Mouse (Mus musculus) CH12.LX (cell line): Measurements from ENCODE around the gene Anp32a. TPM values are rescaled to one million over a fixed set of nuclear protein-coding genes. Genes with fewer than 3 reads are reported as not detected.

Experiments
- DNase-seq: peaks from one replicate; pipeline ENCODE4 v3.0.0-alpha.2; 2013; ENCODE audit errors: extremely low read depth
- H3K27ac ChIP-seq: 2 replicates; pipeline ENCODE4 v1.5.1; 2012; ENCODE audit warnings: low read depth, mild to moderate bottlenecking, control low read depth, moderate library complexity; ENCODE audit not compliant: insufficient read depth
- H3K27me3 ChIP-seq: replicated peaks from 2 replicates; pipeline ENCODE3; 2012; ENCODE audit warnings: inconsistent platforms
- H3K36me3 ChIP-seq, 2 experiments: replicated peaks in 1 of 2; 2 replicates each; pipeline versions ENCODE3 to v1.6.1; 2012; ENCODE audit warnings: inconsistent platforms in 1 of 2, low read length in 1 of 2, mild to moderate bottlenecking in 1 of 2, mixed read lengths in 1 of 2, moderate library complexity in 1 of 2; ENCODE audit not compliant: control insufficient read depth in 1 of 2, insufficient read depth in 1 of 2
- H3K4me1 ChIP-seq, 2 experiments: 2 replicates each; pipeline ENCODE4 v1.6.1; 2012; ENCODE audit warnings: inconsistent platforms in 1 of 2, moderate library complexity in 1 of 2; ENCODE audit not compliant: insufficient read depth in 2 of 2, control insufficient read depth in 1 of 2
- H3K4me2 ChIP-seq: 2 replicates; pipeline ENCODE4 v1.6.1; 2012; ENCODE audit warnings: low read depth, mild to moderate bottlenecking, control low read depth; ENCODE audit not compliant: poor library complexity, insufficient read depth, severe bottlenecking
- H3K4me3 ChIP-seq, 3 experiments: fragments of 150-350 bp in 1 of 3; sonication (generic) in 1 of 3; replicated peaks in 1 of 3; 2 replicates each; pipeline versions ENCODE3 to v1.5.1; 2011 to 2012; ENCODE audit warnings: low read depth in 2 of 3, low read length in 2 of 3, mild to moderate bottlenecking in 2 of 3, moderate library complexity in 2 of 3, control low read depth in 1 of 3, improper control_type of control experiment in 1 of 3, inconsistent platforms in 1 of 3, mixed read lengths in 1 of 3; ENCODE audit not compliant: poor library complexity in 1 of 3
- H3K79me2 ChIP-seq: replicated peaks from 2 replicates; pipeline ENCODE4 v1.6.1; 2012; ENCODE audit warnings: mild to moderate bottlenecking, moderate library complexity; ENCODE audit not compliant: control insufficient read depth, poor library complexity, insufficient read depth, severe bottlenecking; ENCODE audit errors: extremely low read depth
- H3K9ac ChIP-seq: 2 replicates; pipeline ENCODE4 v1.6.1; 2012; ENCODE audit warnings: low read depth, mild to moderate bottlenecking, control low read depth, moderate library complexity; ENCODE audit not compliant: insufficient read depth
- H3K9me3 ChIP-seq: replicated peaks from 2 replicates; pipeline ENCODE3; 2012; ENCODE audit warnings: low read length, inconsistent platforms, mixed read lengths
- CHD1 ChIP-seq: IDR thresholded peaks from 2 replicates; pipeline ENCODE4 v1.6.1; 2012; ENCODE audit warnings: low read depth, low read length, improper control_type of control experiment, inconsistent platforms
- CTCF ChIP-seq, 2 experiments: IDR thresholded peaks in 1 of 2; conservative IDR thresholded peaks in 1 of 2; 2 replicates each; pipeline ENCODE4 v1.5.1; 2011 to 2012; ENCODE audit warnings: low read depth in 2 of 2, low read length in 2 of 2, improper control_type of control experiment in 1 of 2, inconsistent platforms in 1 of 2, mild to moderate bottlenecking in 1 of 2, moderate library complexity in 1 of 2
- ETS1 ChIP-seq: conservative IDR thresholded peaks from 2 replicates; pipeline ENCODE4 v1.6.1; 2012; ENCODE audit warnings: low read depth, mild to moderate bottlenecking, inconsistent platforms, low read length, improper control_type of control experiment, moderate library complexity
- JUN ChIP-seq: IDR thresholded peaks from 2 replicates; pipeline ENCODE4 v1.6.1; 2011; ENCODE audit warnings: low read depth, mild to moderate bottlenecking, low read length, improper control_type of control experiment, moderate library complexity; ENCODE audit not compliant: insufficient read depth
- JUND ChIP-seq: conservative IDR thresholded peaks from 2 replicates; pipeline ENCODE4 v1.6.1; 2011; ENCODE audit warnings: low read depth, low read length, improper control_type of control experiment
- MAX ChIP-seq: IDR thresholded peaks from 2 replicates; pipeline ENCODE4 v1.6.1; 2011; ENCODE audit warnings: low read length, improper control_type of control experiment
- PAX5 ChIP-seq: IDR thresholded peaks from 2 replicates; pipeline ENCODE4 v1.6.1; 2012; ENCODE audit warnings: low read length, inconsistent platforms, mixed read lengths
- POLR2A ChIP-seq: IDR thresholded peaks from 2 replicates; pipeline ENCODE4 v1.6.1; 2011; ENCODE audit warnings: low read depth, mild to moderate bottlenecking, improper control_type of control experiment, low read length
- RAD21 ChIP-seq: IDR thresholded peaks from 2 replicates; pipeline ENCODE4 v1.6.1; 2011; ENCODE audit warnings: low read depth, mild to moderate bottlenecking, low read length, improper control_type of control experiment, moderate library complexity
- RCOR1 ChIP-seq: conservative IDR thresholded peaks from 2 replicates; pipeline ENCODE4 v1.6.1; 2012; ENCODE audit warnings: low read depth, mild to moderate bottlenecking, inconsistent platforms, low read length, improper control_type of control experiment
- SIN3A ChIP-seq: IDR thresholded peaks from 2 replicates; pipeline ENCODE4 v1.6.1; 2012; ENCODE audit warnings: low read length, improper control_type of control experiment, inconsistent platforms
- SMC3 ChIP-seq: IDR thresholded peaks from 2 replicates; pipeline ENCODE4 v1.6.1; 2011; ENCODE audit warnings: low read depth, low read length, improper control_type of control experiment
- TCF12 ChIP-seq: IDR thresholded peaks from 2 replicates; pipeline ENCODE4 v1.6.1; 2014; ENCODE audit warnings: low read depth, mild to moderate bottlenecking, inconsistent platforms, low read length, improper control_type of control experiment
- ZC3H11A ChIP-seq: IDR thresholded peaks from 2 replicates; pipeline ENCODE4 v1.6.1; 2012; ENCODE audit warnings: low read depth, mild to moderate bottlenecking, inconsistent platforms, low read length, improper control_type of control experiment
- ZNF384 ChIP-seq: IDR thresholded peaks from 2 replicates; pipeline ENCODE4 v1.6.1; 2012; ENCODE audit warnings: low read depth, low read length, improper control_type of control experiment, inconsistent platforms
- dilution Hi-C: fragments of 300-500 bp; cut with MboI; formaldehyde crosslinking; loops from 2 replicates; pipeline ENCODE4 v1.14.3; 2020; ENCODE audit warnings: low sequenced_read_pairs; ENCODE audit not compliant: extremely low pct_unique_long_range_greater_than_20kb, extremely low pct_ligation_motif_present
- in situ Hi-C: fragments of 300-500 bp; cut with MboI; formaldehyde crosslinking; loops from 3 replicates; pipeline ENCODE4 v1.14.3; 2019; ENCODE audit warnings: low sequenced_read_pairs, low pct_ligation_motif_present, low pct_unique_long_range_greater_than_20kb, mixed read lengths
- polyA plus RNA-seq: library from polyadenylated mRNA; unstranded; fragments of >175 nt; gene quantifications from 2 replicates; pipeline ENCODE4 v1.2.1, GENCODE M21; 2012; ENCODE audit warnings: low read depth; ENCODE audit not compliant: insufficient read length
- total RNA-seq, 2 experiments: library from RNA; depleted of rRNA; stranded (reverse); fragments of 300-350 nt in 1 of 2; fragments of >200 nt in 1 of 2; gene quantifications; 2 replicates each; pipeline ENCODE4 v1.2.3; 2012 to 2014

Anp32a gene
- total and polyA plus RNA-seq, 3 experiments, result 585 to 1,207 (median 869) TPM

- Histone ChIP-seq H3K4me2 (no peak overlapping the region), H3K27me3 (no peaks in the 10 kb centered on the region), H3K9me3 (peaks cover 4% of the 10 kb centered on the region), H3K4me1 (no peaks in the 10 kb centered on the region), H3K79me2 (0 out of 2 replicates have a peak, but pooled peaks cover 2% of the 10 kb centered on the region), H3K4me3 (no peak overlapping the region), H3K36me3 (no peaks in the 10 kb centered on the region), H3K9ac (no peak overlapping the region), H3K27ac (no peak overlapping the region)
- in situ Hi-C loops, result no loop called here
- no peak for DNase-seq
- dilution Hi-C loops, result no loop called here
- TF ChIP-seq JUN, result no peak
- no peak for TF ChIP-seq CHD1
- TF ChIP-seq PAX5, result no peak
- no peak for TF ChIP-seq ZC3H11A
- no peak for TF ChIP-seq TCF12
- no peak for TF ChIP-seq POLR2A
- TF ChIP-seq ETS1, result no peak
- TF ChIP-seq ZNF384, result no peak
- TF ChIP-seq MAX, result no peak
Observed at GRCm38 (mm10) chr9:62323816-62324215, 17.3 kb upstream of the Anp32a start.

DNA sequence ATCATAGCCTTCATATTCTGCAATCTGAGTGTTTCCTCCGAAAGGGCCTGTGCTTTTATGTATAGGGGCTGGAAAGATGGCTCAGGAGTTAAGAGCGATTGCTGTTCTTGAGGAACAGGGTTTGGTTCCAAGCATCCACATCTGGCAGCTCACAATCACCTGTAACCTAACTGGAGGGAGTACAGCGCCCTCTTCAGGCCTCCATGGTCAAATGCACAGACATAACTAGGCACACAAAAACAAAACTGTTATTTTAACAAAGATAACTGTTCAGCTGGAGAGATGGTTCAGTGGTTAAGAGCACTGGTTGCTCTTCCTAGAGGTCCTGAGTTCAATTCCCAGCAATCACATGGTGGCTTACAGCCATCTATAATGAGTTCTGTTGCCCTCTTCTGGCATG lies 15.1 kb upstream of the Anp32a start:
- no peak for DNase-seq
- peaks cover 9% of the 10 kb centered on the region for H3K9me3 ChIP-seq
- no peaks in the 10 kb centered on the region for H3K27me3 ChIP-seq
- no peak overlapping the region for H3K27ac ChIP-seq
- in situ Hi-C loops, result no loop called here
- no peak overlapping the region for H3K4me3 ChIP-seq
- no peak overlapping the region for H3K9ac ChIP-seq
- H3K4me2 ChIP-seq, result no peak overlapping the region
- no peak for TF ChIP-seq RCOR1
- TF ChIP-seq JUND, result no peak
- TF ChIP-seq SMC3, result no peak
- TF ChIP-seq CTCF (conservative IDR thresholded peaks at IDR 0.05 in 1 of 2, IDR thresholded peaks at IDR 0.05 in 1 of 2; ENCODE audit: low read depth in 2 of 2, low read length in 2 of 2), result peak; percentile 29 to 54; a peak in 3 of 4 replicates
- TF ChIP-seq, all 38 proteins: peak for 1
- Histone ChIP-seq H3K4me1 (no peaks in the 10 kb centered on the region), H3K79me2 (0 out of 2 replicates have a peak, but pooled peaks cover 2% of the 10 kb centered on the region), H3K36me3 (no peaks in the 10 kb centered on the region)
- dilution Hi-C loops, result no loop called here

DNA sequence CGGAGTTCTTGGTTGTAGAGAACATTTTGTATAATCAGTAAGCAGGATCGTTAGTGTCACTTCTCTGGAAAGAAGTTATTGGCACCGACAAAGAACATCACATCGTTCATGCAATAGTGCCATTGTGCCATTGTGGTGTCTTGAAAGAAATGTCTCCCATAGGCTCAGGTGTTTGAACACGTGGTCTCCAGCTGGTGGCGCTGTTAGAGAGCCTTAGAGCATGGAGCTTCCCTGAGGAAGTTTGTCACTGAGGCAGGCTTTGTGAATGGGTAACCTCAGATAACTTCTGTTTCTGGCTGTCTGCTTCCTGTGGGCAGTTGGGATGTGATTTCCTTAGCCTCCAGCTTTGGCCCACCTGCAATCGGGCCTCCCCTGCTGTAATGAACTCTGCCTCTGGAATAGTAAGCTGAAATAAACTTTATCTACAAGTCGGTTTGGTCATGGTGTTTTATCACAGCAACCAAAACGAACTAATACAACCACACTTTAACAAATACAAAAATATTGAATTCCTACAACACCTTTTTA lies 6.7 kb upstream of the Anp32a start:
- H3K9ac ChIP-seq, result no peak overlapping the region
- peaks cover 7% of the 10 kb centered on the region for H3K9me3 ChIP-seq
- dilution Hi-C loops, result no loop called here

More for the DNA sequence above, 6.7 kb upstream of the Anp32a start:
- Histone ChIP-seq H3K36me3 (peaks cover 3 to 5% of the 10 kb centered on the region in 2 experiments), H3K4me1 (peaks cover 5 to 9% of the 10 kb centered on the region in 2 experiments), H3K27ac (no peak overlapping the region), H3K4me3 (no peak overlapping the region), H3K27me3 (no peaks in the 10 kb centered on the region), H3K79me2 (peaks cover 7% of the 10 kb centered on the region; the same call in 1 of the 2 replicates), H3K4me2 (no peak overlapping the region)
- no peak for TF ChIP-seq SIN3A
- peak in 1 of 2 experiments; percentile 43; a peak in 2 of 4 replicates for TF ChIP-seq CTCF (conservative IDR thresholded peaks at IDR 0.05 in 1 of 2, IDR thresholded peaks at IDR 0.05 in 1 of 2; ENCODE audit: low read depth in 2 of 2, low read length in 2 of 2)
- peak; percentile 25 for TF ChIP-seq RAD21
- TF ChIP-seq SMC3, result peak; percentile 31
- in situ Hi-C loops, result no loop called here
- no peak for DNase-seq
